Mouse (Mus musculus) thymus, postnatal 4 days (tissue): ENCODE data around the gene Dnm2.

Experiments
- DNase-seq: peaks from one replicate; pipeline ENCODE4 v3.0.0; 2021

Dnm2 gene

DNA sequence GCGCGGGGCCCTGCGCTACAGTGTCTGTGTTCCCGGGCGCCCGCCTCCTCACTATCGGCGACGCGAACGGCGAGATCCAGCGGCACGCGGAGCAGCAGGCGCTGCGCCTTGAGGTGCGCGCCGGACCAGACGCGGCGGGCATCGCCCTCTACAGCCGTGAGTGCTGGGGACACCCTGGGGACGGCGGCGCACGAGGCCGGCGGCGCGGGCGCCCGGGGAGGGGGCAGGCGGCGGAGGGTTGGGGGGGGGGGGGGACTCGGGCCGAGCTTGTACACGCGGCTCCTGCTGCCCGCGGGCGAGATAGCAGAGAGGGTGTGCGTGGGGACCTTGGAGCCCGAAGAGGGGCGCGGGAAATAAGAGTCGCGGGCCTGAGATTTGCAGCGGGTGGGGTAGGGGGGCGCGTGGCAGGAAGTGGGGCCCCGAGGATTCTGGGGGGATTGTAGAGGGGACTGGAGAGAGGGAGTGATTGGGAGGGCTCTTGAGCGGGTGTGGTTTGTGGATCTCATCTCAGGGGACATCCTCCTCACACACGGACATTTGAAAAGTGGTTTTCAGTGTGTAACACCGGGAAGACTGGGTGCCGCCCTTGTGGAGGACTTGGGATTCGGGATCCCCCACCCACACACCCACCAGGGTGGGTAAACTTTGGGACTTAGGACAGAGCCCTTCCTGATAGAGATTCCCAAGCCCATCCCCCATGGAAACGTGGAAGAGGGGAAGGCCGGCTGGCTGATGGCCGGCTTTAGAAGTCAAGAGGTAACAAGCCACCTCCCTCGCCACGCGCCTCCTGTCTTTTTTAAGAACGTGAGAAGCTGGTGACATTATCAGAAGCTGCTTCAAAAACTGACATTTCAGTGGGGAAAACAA is 122.6 kb downstream of the Dnm2 start:
- DNase-seq: no peak

DNA sequence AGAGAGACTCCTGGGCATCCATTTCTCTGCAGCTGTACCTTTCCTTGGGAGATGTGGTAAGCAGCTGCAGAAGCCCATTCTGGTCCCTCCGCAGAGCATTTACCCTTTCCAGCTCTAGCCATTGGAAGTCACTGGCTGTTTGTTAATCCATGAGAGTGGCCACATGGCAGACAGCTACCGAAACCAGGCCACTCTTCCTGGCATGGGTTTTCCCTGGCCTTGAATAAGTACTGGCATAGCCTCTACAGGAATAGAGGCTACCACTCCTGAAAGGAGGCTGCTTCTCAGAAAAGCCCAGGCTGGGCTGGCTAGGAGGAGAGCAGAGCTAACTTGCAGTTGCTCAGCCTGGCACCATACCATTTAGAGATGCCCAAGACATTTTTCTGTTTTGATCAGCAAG is 126.3 kb downstream of the Dnm2 start:
- DNase-seq: no peak

DNA sequence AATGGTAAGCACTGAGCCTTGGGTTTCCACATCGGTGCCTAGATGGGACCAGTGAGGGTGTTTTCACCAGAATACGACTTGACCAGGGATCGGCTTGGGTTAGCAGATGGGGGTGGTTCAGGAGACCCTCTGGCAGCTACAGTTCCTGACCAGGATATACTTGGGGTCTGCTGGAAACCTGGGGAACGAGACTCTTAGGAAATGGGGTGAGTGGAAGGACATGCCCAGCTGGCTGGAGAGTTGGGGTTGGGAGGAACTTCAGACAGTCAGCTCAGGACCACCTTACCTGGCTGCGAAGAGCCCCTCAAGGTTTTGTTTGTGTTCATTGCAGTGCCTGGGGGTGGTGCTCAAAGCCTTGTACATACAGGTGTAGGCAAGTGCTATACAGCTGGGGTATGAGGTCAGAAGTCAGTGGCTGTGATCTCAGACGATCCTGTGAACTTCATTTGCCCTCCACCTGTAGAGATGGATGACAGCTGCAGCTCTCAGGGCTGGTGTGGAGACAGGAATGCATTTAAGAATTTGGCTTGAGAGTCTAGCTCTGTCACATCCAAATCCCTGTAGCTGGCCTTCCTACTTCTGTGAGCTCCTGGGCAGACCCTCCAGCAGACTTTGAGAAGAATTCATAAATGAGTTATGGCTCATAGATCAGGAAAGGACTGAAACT is 129.0 kb downstream of the Dnm2 start:
- no peak for DNase-seq

DNA sequence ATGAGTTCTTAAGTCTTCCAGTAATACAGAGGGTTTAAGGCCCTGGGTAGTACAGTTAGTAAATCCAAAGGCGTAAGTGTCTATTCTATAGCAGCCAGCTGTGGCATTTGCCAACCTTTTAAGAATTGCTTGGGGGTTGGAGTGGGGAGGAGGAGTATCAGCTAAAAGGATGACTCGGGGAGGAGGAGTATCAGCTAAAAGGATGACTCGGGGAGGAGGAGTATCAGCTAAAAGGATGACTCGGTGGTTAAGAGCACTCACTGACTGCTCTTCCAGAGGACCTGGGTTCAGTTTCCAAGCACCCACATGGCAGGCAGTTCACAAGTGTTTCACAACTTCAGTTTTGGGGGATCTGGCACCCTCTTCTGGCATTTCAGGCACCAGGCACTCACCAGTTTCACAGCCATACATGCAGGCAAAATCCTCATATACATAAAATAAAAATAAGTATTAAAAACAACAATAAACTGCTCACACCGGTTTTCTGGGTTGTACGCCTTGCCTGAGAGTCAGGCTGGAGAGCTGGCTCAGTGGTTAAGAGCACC is 130.6 kb downstream of the Dnm2 start:
- no peak for DNase-seq

DNA sequence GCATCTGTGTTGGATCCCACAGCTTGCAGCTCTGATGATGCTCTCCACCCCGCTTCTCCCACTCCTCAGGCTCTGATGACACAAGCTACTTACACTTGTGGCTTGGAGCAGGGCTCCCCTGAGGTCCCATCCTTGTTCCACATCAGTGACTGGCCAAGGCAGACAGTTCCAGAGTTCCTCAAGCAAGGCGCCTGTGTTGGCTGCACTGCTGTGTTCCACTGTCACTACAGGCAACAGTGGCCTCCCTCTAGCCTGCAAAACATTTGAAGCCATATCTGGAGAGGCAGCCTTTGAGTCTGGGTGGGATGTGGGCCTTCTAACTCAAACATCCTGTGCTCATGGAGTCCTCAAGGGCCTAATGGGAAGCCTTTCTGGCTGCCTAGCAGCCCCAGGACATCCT is 132.3 kb downstream of the Dnm2 start:
- DNase-seq: no peak
